Mouse (Mus musculus) heart, embryonic 11.5 days (tissue): ENCODE results near the gene Lysmd2. TPM values are rescaled to one million over a fixed set of nuclear protein-coding genes. Genes with fewer than 3 reads are reported as not detected.

Source experiments
- ATAC-seq: fragments of 200-750 bp; cut with Nextera tagmentation; replicated peaks from 2 replicates; pipeline ENCODE4 v1.8.0; 2017; ENCODE audit warnings: moderate library complexity; ENCODE audit not compliant: insufficient number of reproducible peaks, low FRiP score, low TSS enrichment
- H3K27ac ChIP-seq: fragments of 300-500 bp; sonication (generic); 2 replicates; pipeline ENCODE4 v1.5.1; 2014; ENCODE audit warnings: mild to moderate bottlenecking, low read depth, low read length
- H3K27me3 ChIP-seq: fragments of 300-500 bp; sonication (generic); 2 replicates; pipeline ENCODE4 v1.6.1; 2014; ENCODE audit warnings: mild to moderate bottlenecking, low read length, mixed read lengths; ENCODE audit not compliant: control insufficient read depth, insufficient read depth
- H3K36me3 ChIP-seq: fragments of 300-500 bp; sonication (generic); 2 replicates; pipeline ENCODE4 v1.6.1; 2014; ENCODE audit warnings: mild to moderate bottlenecking, low read length, moderate library complexity, mixed read lengths; ENCODE audit not compliant: control insufficient read depth, insufficient read depth
- H3K4me1 ChIP-seq: fragments of 300-500 bp; sonication (generic); 2 replicates; pipeline ENCODE4 v1.6.1; 2014; ENCODE audit warnings: low read length; ENCODE audit not compliant: control insufficient read depth, insufficient read depth
- H3K4me2 ChIP-seq: fragments of 300-500 bp; sonication (generic); 2 replicates; pipeline ENCODE4 v1.6.1; 2014; ENCODE audit warnings: mild to moderate bottlenecking, moderate library complexity
- H3K4me3 ChIP-seq: fragments of 300-500 bp; sonication (generic); 2 replicates; pipeline ENCODE4 v1.5.1; 2014; ENCODE audit warnings: low read depth, low read length
- H3K9ac ChIP-seq: fragments of 300-500 bp; sonication (generic); 2 replicates; pipeline ENCODE4 v1.6.1; 2014; ENCODE audit warnings: mild to moderate bottlenecking, low read depth, low read length, moderate library complexity
- H3K9me3 ChIP-seq: fragments of 300-500 bp; sonication (generic); replicated peaks from 2 replicates; pipeline ENCODE4 v1.6.1; 2016; ENCODE audit warnings: low read length; ENCODE audit not compliant: control insufficient read depth
- WGBS: fragments of 180-500 bp; shearing (Covaris S2); extraction: QIAGEN DNeasy Blood & Tissue Kit; methylation state at CpG from one replicate; pipeline ENCODE4 v1.1.7; 2014; ENCODE audit not compliant: insufficient replicate concordance; 5-methylcytosine and 5-hydroxymethylcytosine counted together
- polyA plus RNA-seq: library from polyadenylated mRNA; unstranded; fragments of >200 nt; fragmentation: Nextera tagmentation; extraction: Ambion mirVana; gene quantifications from 2 replicates; pipeline ENCODE4 v1.2.1, GENCODE M21; 2014

Lysmd2 gene
- polyA plus RNA-seq, 1 experiment from 2014 or later = 18.4 TPM

DNA sequence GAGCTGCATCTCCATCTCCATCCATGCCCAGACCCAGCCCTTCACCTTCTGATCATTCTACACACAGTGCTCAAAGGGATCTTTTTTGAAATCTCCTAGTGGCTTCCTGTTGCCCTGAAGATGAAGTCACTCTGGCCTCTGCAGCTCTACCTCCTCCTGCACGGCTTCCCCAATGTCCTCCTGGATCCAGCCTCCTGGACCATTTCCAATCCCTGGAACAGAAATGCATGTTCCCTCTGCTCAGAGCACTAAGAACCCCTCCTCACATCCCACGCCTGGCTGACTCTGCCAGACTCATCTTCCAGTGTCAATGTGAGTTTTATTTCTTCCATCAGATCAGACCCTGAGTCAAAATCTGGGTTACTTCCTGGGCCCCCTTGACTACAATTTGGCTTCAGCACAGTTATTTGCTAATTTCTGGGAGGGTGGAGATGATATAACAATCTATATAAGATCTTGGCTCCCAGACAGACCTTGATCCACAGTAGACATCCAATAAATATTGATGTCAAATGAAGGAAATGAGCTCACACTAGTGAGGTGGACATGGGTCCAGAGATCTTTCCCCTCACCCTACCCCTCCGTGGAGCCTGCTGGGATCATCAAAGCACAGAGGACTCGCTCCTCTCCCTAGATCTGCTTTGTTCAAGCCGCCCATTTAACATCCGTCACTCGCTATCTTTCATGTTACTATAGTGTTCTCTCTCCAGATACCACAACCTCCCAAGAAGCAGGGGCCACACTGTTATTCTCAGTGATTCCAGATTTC, 25.2 kb upstream of the Lysmd2 start:
- Histone ChIP-seq H3K4me3 (no peak overlapping the region), H3K27me3 (no peaks in the 10 kb centered on the region), H3K36me3 (no peaks in the 10 kb centered on the region), H3K27ac (no peak overlapping the region), H3K4me1 (0 out of 2 replicates have a peak, but pooled peaks cover 4% of the 10 kb centered on the region), H3K4me2 (no peak overlapping the region), H3K9ac (no peak overlapping the region), H3K9me3 (no peaks in the 10 kb centered on the region)
- WGBS = 64% methylated on average over 7 of the region's 7 CpGs
- ATAC-seq = no peak

DNA sequence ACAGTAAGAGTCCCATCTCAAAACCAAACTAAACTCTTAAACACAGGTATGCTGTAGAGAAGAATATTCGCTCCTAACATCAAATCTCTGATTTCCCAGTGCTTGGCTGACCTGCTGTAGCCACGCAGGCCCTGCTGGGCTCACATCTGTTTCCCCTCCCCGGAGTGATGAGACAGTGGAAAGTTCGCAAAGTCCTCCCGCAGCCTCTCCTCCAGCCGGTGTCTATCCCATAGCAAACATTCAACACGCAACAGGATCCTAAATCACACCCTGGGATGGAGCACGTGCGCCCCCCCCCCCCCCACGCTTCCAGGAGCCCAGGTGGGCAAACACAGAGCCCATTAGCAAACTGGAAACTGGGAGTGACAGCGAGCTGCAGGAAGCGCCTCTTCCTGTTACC, 24.0 kb upstream of the Lysmd2 start:
- H3K27ac ChIP-seq = no peak overlapping the region
- 27% methylated on average over 12 of the region's 12 CpGs for WGBS

DNA sequence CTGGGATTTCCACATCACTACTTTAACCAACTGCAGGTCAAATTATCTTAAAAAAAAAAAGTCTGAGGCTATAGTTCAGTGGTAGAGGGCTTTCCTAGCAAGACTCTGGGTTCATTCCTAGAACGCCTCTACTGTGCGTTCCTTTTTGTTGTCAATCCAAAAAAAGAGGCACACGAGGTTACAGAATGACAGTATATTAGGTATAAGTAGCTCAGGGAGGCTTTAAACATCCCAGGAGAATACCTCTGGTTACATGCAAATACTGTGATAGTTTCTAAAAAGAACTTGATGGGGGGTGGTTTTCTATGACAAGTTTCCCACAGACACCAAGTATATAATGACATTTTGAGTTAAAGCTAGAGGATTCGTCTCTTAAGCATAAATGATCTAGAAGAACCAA, 18.0 kb upstream of the Lysmd2 start:
- Histone ChIP-seq H3K9me3 (no peaks in the 10 kb centered on the region), H3K27me3 (peaks cover 3% of the 10 kb centered on the region; the same call in 1 of the 2 replicates), H3K36me3 (no peaks in the 10 kb centered on the region), H3K4me2 (no peak overlapping the region), H3K27ac (no peak overlapping the region), H3K9ac (no peak overlapping the region), H3K4me1 (no peaks in the 10 kb centered on the region), H3K4me3 (no peak overlapping the region)
- no peak for ATAC-seq
- 88% methylated on average over 4 of the region's 4 CpGs for WGBS

More for the DNA sequence above, 24.0 kb upstream of the Lysmd2 start:
- no peaks in the 10 kb centered on the region for H3K9me3 ChIP-seq
- no peak overlapping the region for H3K9ac ChIP-seq
- peak overlapping the region; percentile 36 for H3K4me2 ChIP-seq
- no peak for ATAC-seq
- H3K27me3 ChIP-seq = no peaks in the 10 kb centered on the region
- H3K36me3 ChIP-seq = no peaks in the 10 kb centered on the region
- 0 out of 2 replicates have a peak, but pooled peaks cover 4% of the 10 kb centered on the region for H3K4me1 ChIP-seq
- H3K4me3 ChIP-seq = no peak overlapping the region

DNA sequence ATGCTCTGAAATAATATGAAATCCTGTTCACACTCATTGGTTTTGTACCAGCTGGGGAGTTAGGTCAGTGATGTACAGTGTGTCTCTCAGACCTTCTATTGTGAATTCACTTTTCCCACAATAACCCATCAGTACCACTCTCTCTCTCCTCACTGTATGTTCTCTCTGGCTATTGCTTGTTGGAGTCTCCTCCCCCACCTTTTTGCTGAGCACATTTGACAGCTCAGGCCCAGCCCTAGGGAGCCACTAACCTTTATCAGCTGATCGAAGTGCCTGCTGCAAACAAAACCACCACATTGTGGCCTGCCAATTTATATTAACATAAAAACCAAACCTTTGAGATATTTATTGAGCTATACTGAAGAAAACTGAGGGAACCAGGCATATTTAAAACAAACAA, 16.0 kb upstream of the Lysmd2 start:
- ATAC-seq = no peak
- Histone ChIP-seq H3K4me1 (no peaks in the 10 kb centered on the region), H3K27me3 (peaks cover 3% of the 10 kb centered on the region; the same call in 1 of the 2 replicates), H3K9ac (no peak overlapping the region), H3K36me3 (no peaks in the 10 kb centered on the region), H3K9me3 (no peaks in the 10 kb centered on the region), H3K27ac (no peak overlapping the region), H3K4me3 (no peak overlapping the region), H3K4me2 (no peak overlapping the region)
- 51% methylated on average over 1 of the region's 1 CpGs for WGBS

GRCm38 (mm10) chr9:75609965-75610364, 15.6 kb upstream of the Lysmd2 start:
- no peaks in the 10 kb centered on the region for H3K9me3 ChIP-seq
- no peaks in the 10 kb centered on the region for H3K4me1 ChIP-seq
- H3K36me3 ChIP-seq = no peaks in the 10 kb centered on the region
- H3K4me3 ChIP-seq = peak overlapping the region; percentile 51
- WGBS = 26% methylated on average over 16 of the region's 16 CpGs
- no peak overlapping the region for H3K9ac ChIP-seq
- peaks cover 3% of the 10 kb centered on the region; the same call in 1 of the 2 replicates for H3K27me3 ChIP-seq
- peak overlapping the region; percentile 82 for H3K4me2 ChIP-seq
- ATAC-seq = no peak
- H3K27ac ChIP-seq = no peak overlapping the region

GRCm38 (mm10) chr9:75610571-75611493, 14.7 kb upstream of the Lysmd2 start, which contains the start of gene Tmod2:
Gene Tmod2, minus strand, starts transcription at chr9:75611325.
- Histone ChIP-seq H3K27ac (no peak within 1 kb of the TSS), H3K36me3 (no peaks in the 10 kb centered on the region), H3K9ac (peak within 1 kb of the TSS; percentile 61), H3K9me3 (no peaks in the 10 kb centered on the region), H3K27me3 (peaks cover 3% of the 10 kb centered on the region; the same call in 1 of the 2 replicates), H3K4me3 (peak within 1 kb of the TSS; percentile 51), H3K4me1 (no peaks in the 10 kb centered on the region), H3K4me2 (peak within 1 kb of the TSS; percentile 82)
- ATAC-seq = peak; percentile 78
- under 1% methylated on average over 73 of the region's 74 CpGs for WGBS

GRCm38 (mm10) chr9:75616560-75616959, 9.0 kb upstream of the Lysmd2 start:
- H3K4me3 ChIP-seq = no peak overlapping the region
- WGBS = 63% methylated on average over 3 of the region's 3 CpGs
- no peaks in the 10 kb centered on the region for H3K27me3 ChIP-seq
- no peak for ATAC-seq
- H3K9me3 ChIP-seq = no peaks in the 10 kb centered on the region
- H3K4me1 ChIP-seq = no peaks in the 10 kb centered on the region
- H3K4me2 ChIP-seq = no peak overlapping the region
- no peak overlapping the region for H3K27ac ChIP-seq
- H3K9ac ChIP-seq = no peak overlapping the region
- no peaks in the 10 kb centered on the region for H3K36me3 ChIP-seq

GRCm38 (mm10) chr9:75618836-75619400, 6.6 kb upstream of the Lysmd2 start:
- no peaks in the 10 kb centered on the region for H3K36me3 ChIP-seq
- 0 out of 2 replicates have a peak, but pooled peaks cover under 1% of the 10 kb centered on the region for H3K27me3 ChIP-seq
- H3K4me3 ChIP-seq = no peak overlapping the region
- no peak for ATAC-seq
- H3K4me2 ChIP-seq = no peak overlapping the region
- no peaks in the 10 kb centered on the region for H3K4me1 ChIP-seq
- no peak overlapping the region for H3K27ac ChIP-seq
- 76% methylated on average over 6 of the region's 6 CpGs for WGBS
- no peaks in the 10 kb centered on the region for H3K9me3 ChIP-seq
- no peak overlapping the region for H3K9ac ChIP-seq
